Mouse (Mus musculus) embryo, embryonic 10.5 days (tissue): ENCODE measurements around the gene Acaca.

Experiments
- DNase-seq: peaks from one replicate; pipeline ENCODE4 v3.0.0-alpha.2; 2015; ENCODE audit warnings: low spot score

The Acaca gene

GRCm38 (mm10) chr11:84128943-84129798, at the start of gene Acaca, which contains the start of gene Tada2a:
TSS of gene Acaca (plus strand) at chr11:84129672.
TSS of gene Tada2a (minus strand) at chr11:84129600.
- peak; percentile 87 for DNase-seq

GRCm38 (mm10) chr11:84079887-84080286, 49.6 kb upstream of the Acaca start:
- DNase-seq: no peak

- DNase-seq: no peak
Measured at GRCm38 (mm10) chr11:84080327-84080726, 49.1 kb upstream of the Acaca start.

GRCm38 (mm10) chr11:84081901-84082300, 47.6 kb upstream of the Acaca start:
- no peak for DNase-seq

- DNase-seq: no peak
Measured at GRCm38 (mm10) chr11:84090572-84090971, 38.9 kb upstream of the Acaca start.

GRCm38 (mm10) chr11:84095084-84095483, 34.4 kb upstream of the Acaca start:
- no peak for DNase-seq

GRCm38 (mm10) chr11:84097251-84097998, 32.0 kb upstream of the Acaca start:
- DNase-seq: no peak

GRCm38 (mm10) chr11:84101182-84101581, 28.3 kb upstream of the Acaca start:
- no peak for DNase-seq

GRCm38 (mm10) chr11:84104036-84104435, 25.4 kb upstream of the Acaca start:
- DNase-seq: no peak

GRCm38 (mm10) chr11:84107137-84107536, 22.3 kb upstream of the Acaca start:
- DNase-seq: no peak

- no peak for DNase-seq
Measured at GRCm38 (mm10) chr11:84113623-84114022, 15.8 kb upstream of the Acaca start.

GRCm38 (mm10) chr11:84115646-84116045, 13.8 kb upstream of the Acaca start:
- DNase-seq: no peak

GRCm38 (mm10) chr11:84116221-84116620, 13.3 kb upstream of the Acaca start:
- peak; percentile 3 for DNase-seq

GRCm38 (mm10) chr11:84117431-84117830, 12.0 kb upstream of the Acaca start:
- no peak for DNase-seq

GRCm38 (mm10) chr11:84121051-84121956, 8.2 kb upstream of the Acaca start:
- DNase-seq: no peak

GRCm38 (mm10) chr11:84127977-84128376, 1.5 kb upstream of the Acaca start:
- peak; percentile 8 for DNase-seq

- DNase-seq: no peak
Measured at GRCm38 (mm10) chr11:84129799-84130185, 320 bp downstream of the Acaca start.

- no peak for DNase-seq
Measured at GRCm38 (mm10) chr11:84134331-84134860, 4.9 kb downstream of the Acaca start.

GRCm38 (mm10) chr11:84136453-84136852, 7.0 kb downstream of the Acaca start:
- no peak for DNase-seq

GRCm38 (mm10) chr11:84141752-84142151, 12.3 kb downstream of the Acaca start:
- peak; percentile 75 for DNase-seq

- no peak for DNase-seq
Measured at GRCm38 (mm10) chr11:84145201-84145798, 15.8 kb downstream of the Acaca start.
